Mouse (Mus musculus): ENCODE results near the gene Cldn19. TPM values are rescaled to one million over a fixed set of nuclear protein-coding genes. Genes with fewer than 3 reads are reported as not detected.
A peak's percentile ranks its signal among the peaks of the same experiment; 100 is the strongest.

The Cldn19 gene
- polyA plus RNA-seq, 1 experiment from 2014 or later: not detected

DNA sequence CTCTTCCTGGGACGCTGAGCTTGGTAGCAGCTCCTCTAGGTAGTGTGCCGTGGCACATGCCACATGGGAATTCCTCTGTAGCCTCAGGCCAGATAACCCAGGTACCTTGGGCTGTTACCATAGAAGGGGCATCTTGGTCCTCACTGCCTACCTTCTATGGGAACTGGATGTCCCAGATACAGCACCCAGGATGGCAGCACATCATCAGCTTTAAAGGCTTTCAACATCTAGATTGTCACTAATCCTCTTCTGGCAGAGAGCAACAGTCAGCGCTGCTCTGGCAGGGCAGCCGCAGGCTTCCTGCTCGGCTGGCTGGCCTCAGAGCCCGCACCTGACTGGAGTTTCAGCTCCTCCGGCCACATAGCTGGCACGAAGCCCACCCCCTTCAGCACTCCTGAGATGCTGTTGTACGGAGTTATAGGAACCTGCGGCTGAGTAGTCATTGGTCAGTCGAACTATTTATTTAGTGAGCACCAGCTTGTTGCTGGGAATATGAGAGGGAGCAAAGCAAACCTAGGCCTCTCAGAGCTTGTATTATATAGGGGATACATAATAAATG is 6.7 kb upstream of the Cldn19 start:
- DNase-seq (ENCODE audit: low spot score) (peak; percentile 84), ATAC-seq (peak; percentile 39)
- Histone ChIP-seq H3K27me3 (replicated peaks; ENCODE audit: insufficient read depth, low read length) (no peaks in the 10 kb centered on the region), H3K27ac (ENCODE audit: low read length) (0 out of 2 replicates have a peak overlapping the region, but pooled peaks have one; percentile 34), H3K36me3 (ENCODE audit: insufficient read depth, low read length) (no peaks in the 10 kb centered on the region), H3K4me1 (ENCODE audit: insufficient read depth, low read depth, low read length) (peaks cover 7% of the 10 kb centered on the region), H3K9ac (replicated peaks; ENCODE audit: low read depth) (no peak overlapping the region), H3K9me3 (ENCODE audit: low read length) (no peaks in the 10 kb centered on the region), H3K4me2 (replicated peaks; ENCODE audit: low read depth, low read length) (no peak overlapping the region), H3K4me3 (ENCODE audit: low read depth, low read length) (no peak overlapping the region)
- no peak for TF ChIP-seq EP300 (IDR thresholded peaks at IDR 0.05)
- TF ChIP-seq CTCF (IDR thresholded peaks at IDR 0.05): no peak
- 54% methylated on average over 11 of the region's 11 CpGs for WGBS

GRCm38 (mm10) chr4:119252025-119252808 is 3.0 kb upstream of the Cldn19 start:
- Histone ChIP-seq H3K27ac (ENCODE audit: low read length) (no peak overlapping the region), H3K9me3 (ENCODE audit: low read length) (no peaks in the 10 kb centered on the region)

GRCm38 (mm10) chr4:119254012-119254618 is 1.1 kb upstream of the Cldn19 start:
- TF ChIP-seq EP300 (IDR thresholded peaks at IDR 0.05) (no peak), CTCF (IDR thresholded peaks at IDR 0.05) (no peak)
- H3K4me2 ChIP-seq (replicated peaks; ENCODE audit: low read depth, low read length): no peak overlapping the region
- ATAC-seq: peak; percentile 47
- WGBS: 43% methylated on average over 9 of the region's 9 CpGs
- H3K4me1 ChIP-seq (ENCODE audit: insufficient read depth, low read depth, low read length): 0 out of 2 replicates have a peak, but pooled peaks cover 6% of the 10 kb centered on the region
- no peaks in the 10 kb centered on the region for H3K36me3 ChIP-seq (ENCODE audit: insufficient read depth, low read length)
- no peaks in the 10 kb centered on the region for H3K9me3 ChIP-seq (ENCODE audit: low read length)
- H3K27ac ChIP-seq (ENCODE audit: low read length): no peak overlapping the region
- no peaks in the 10 kb centered on the region for H3K27me3 ChIP-seq (replicated peaks; ENCODE audit: insufficient read depth, low read length)
- H3K9ac ChIP-seq (replicated peaks; ENCODE audit: low read depth): no peak overlapping the region
- no peak overlapping the region for H3K4me3 ChIP-seq (ENCODE audit: low read depth, low read length)
- DNase-seq (ENCODE audit: low spot score): no peak

More at GRCm38 (mm10) chr4:119252025-119252808, 3.0 kb upstream of the Cldn19 start:
- H3K4me2 ChIP-seq (replicated peaks; ENCODE audit: low read depth, low read length): no peak overlapping the region
- no peak for ATAC-seq
- no peak overlapping the region for H3K9ac ChIP-seq (replicated peaks; ENCODE audit: low read depth)
- H3K27me3 ChIP-seq (replicated peaks; ENCODE audit: insufficient read depth, low read length): no peaks in the 10 kb centered on the region
- no peaks in the 10 kb centered on the region for H3K36me3 ChIP-seq (ENCODE audit: insufficient read depth, low read length)
- DNase-seq (ENCODE audit: low spot score): no peak
- 40% methylated on average over 7 of the region's 7 CpGs for WGBS
- peaks cover 13% of the 10 kb centered on the region; the same call in 1 of the 2 replicates for H3K4me1 ChIP-seq (ENCODE audit: insufficient read depth, low read depth, low read length)
- TF ChIP-seq EP300 (IDR thresholded peaks at IDR 0.05) (no peak), CTCF (IDR thresholded peaks at IDR 0.05) (no peak)
- no peak overlapping the region for H3K4me3 ChIP-seq (ENCODE audit: low read depth, low read length)

DNA sequence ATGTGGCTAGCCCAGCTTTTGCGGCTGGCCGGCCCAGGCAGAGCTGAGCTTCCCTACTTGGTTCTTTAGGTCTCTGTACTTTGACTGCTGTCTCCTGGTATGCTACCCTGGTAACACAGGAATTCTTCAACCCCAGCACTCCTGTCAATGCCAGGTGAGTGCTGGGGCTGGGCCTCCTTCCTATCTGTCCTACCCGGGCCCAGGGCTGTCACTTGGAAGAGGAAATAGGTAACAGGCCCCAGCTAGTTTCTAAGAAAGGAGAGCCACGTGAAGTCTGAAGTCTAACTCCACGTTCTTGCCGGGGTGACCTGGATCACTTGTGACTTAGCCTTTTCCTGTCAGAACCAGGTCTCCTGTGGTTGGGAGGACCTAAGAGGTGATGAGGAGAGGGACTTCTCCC is 1.9 kb downstream of the Cldn19 start:
- WGBS: 51% methylated on average over 6 of the region's 6 CpGs

GRCm38 (mm10) chr4:119259344-119260254 is 4.4 kb downstream of the Cldn19 start:
- WGBS: 81% methylated on average over 15 of the region's 15 CpGs
- H3K27ac ChIP-seq (ENCODE audit: low read length): no peak overlapping the region
- H3K36me3 ChIP-seq (ENCODE audit: insufficient read depth, low read length): no peaks in the 10 kb centered on the region
- no peak overlapping the region for H3K4me2 ChIP-seq (replicated peaks; ENCODE audit: low read depth, low read length)
- DNase-seq (ENCODE audit: low spot score) (no peak), ATAC-seq (no peak)
- no peak overlapping the region for H3K4me3 ChIP-seq (ENCODE audit: low read depth, low read length)
- no peak overlapping the region for H3K9ac ChIP-seq (replicated peaks; ENCODE audit: low read depth)
- no peaks in the 10 kb centered on the region for H3K27me3 ChIP-seq (replicated peaks; ENCODE audit: insufficient read depth, low read length)
- no peaks in the 10 kb centered on the region for H3K9me3 ChIP-seq (ENCODE audit: low read length)
- TF ChIP-seq CTCF (IDR thresholded peaks at IDR 0.05) (peak; percentile 46), EP300 (IDR thresholded peaks at IDR 0.05) (no peak)
- H3K4me1 ChIP-seq (ENCODE audit: insufficient read depth, low read depth, low read length): no peaks in the 10 kb centered on the region

More for the DNA sequence above, 1.9 kb downstream of the Cldn19 start:
- no peak for DNase-seq (ENCODE audit: low spot score)
- H3K4me2 ChIP-seq (replicated peaks; ENCODE audit: low read depth, low read length): no peak overlapping the region
- no peak overlapping the region for H3K9ac ChIP-seq (replicated peaks; ENCODE audit: low read depth)
- no peak overlapping the region for H3K27ac ChIP-seq (ENCODE audit: low read length)
- H3K4me1 ChIP-seq (ENCODE audit: insufficient read depth, low read depth, low read length): 0 out of 2 replicates have a peak, but pooled peaks cover 6% of the 10 kb centered on the region
- no peaks in the 10 kb centered on the region for H3K36me3 ChIP-seq (ENCODE audit: insufficient read depth, low read length)
- no peak overlapping the region for H3K4me3 ChIP-seq (ENCODE audit: low read depth, low read length)
- H3K27me3 ChIP-seq (replicated peaks; ENCODE audit: insufficient read depth, low read length): no peaks in the 10 kb centered on the region
- no peak for ATAC-seq
- no peaks in the 10 kb centered on the region for H3K9me3 ChIP-seq (ENCODE audit: low read length)
- TF ChIP-seq EP300 (IDR thresholded peaks at IDR 0.05): no peak
- no peak for TF ChIP-seq CTCF (IDR thresholded peaks at IDR 0.05)

Measured in lung, postnatal 0 days (tissue).